8 mouse cellular contexts compared by ENCODE assay signal in the genomic region with DNA sequence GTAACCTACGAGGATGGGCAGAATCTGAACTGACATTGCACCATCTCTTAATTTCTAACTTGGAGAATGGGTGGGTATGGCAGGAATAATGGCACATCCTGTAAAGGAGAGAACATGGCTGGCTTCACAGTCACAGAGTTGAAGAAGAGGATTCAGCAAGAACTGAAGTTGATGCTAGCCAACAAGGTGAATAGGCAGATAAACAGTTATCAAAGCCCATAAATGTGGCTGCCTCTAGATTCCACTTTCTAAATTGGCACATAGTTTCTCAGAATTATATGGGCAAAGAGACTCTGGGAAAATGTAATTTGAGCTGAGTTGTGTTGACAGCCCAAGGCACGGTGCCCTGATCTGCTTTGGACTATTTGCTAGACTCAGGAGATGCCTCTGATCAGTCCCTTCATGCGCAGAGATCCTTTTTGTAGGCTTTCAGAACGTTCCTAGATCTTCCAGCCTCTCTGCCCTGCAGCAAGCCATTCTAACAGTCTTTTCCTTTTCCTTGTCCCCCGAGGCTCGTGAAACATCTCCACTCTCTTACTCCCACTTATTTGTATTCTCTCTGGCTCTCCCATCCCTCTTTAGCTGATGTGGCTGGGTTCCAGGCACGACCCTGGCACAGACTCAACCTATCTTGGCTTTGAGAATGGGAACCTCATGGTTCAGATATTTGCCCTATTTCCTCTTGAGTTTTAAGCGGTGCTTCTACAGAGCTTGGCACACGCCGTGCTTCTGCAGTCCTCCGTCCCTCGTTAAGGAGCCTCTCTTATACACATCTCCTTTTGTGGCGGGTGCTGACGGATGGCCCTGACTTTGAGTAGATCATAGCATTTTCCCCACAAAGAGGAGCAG.
DNase-seq lines count a peak whose midpoint lies in the region; ATAC-seq and TF ChIP-seq lines count a peak whose summit lies in the region.

No protein-coding gene starts in this region.

- ATAC-seq in forebrain, embryonic 13.5 days, result peak; percentile 86
- peak; percentile 90 for ATAC-seq in neural tube, embryonic 14.5 days (ENCODE audit: low read depth)
- ATAC-seq in liver, postnatal 0 days, result no peak

- no peaks in the 10 kb centered on the region for H3K9me3 ChIP-seq in forebrain, embryonic 13.5 days (replicated peaks)
- peaks cover 3% of the 10 kb centered on the region; the same call in 1 of the 2 replicates for H3K9me3 ChIP-seq in neural tube, embryonic 14.5 days (ENCODE audit: control insufficient read depth, low read length)
- H3K9me3 ChIP-seq in liver, postnatal 0 days (ENCODE audit: low read length), result no peaks in the 10 kb centered on the region

- no peak for TF ChIP-seq CTCF in liver, postnatal 0 days (IDR thresholded peaks at IDR 0.05; ENCODE audit: low read depth)

- peak; percentile 13 for DNase-seq in retina, postnatal 1 day
- no peak for DNase-seq in retina, embryonic 14.5 days (ENCODE audit: low spot score)
- DNase-seq in heart, postnatal 14 days, result peak; percentile 37 to 66
- peak; percentile 75 to 76 for DNase-seq in layer of hippocampus, postnatal 36 days
- DNase-seq in thymus, postnatal 0 days (ENCODE audit: low spot score), result no peak
- DNase-seq in liver, postnatal 0 days, result no peak

- intact Hi-C loops in heart, postnatal 14 days (cut with DNase I), result no loop called here

- peak overlapping the region; percentile 57 for H3K27ac ChIP-seq in forebrain, embryonic 13.5 days
- peak overlapping the region; percentile 70 for H3K27ac ChIP-seq in neural tube, embryonic 14.5 days (ENCODE audit: low read depth, low read length)
- no peak overlapping the region for H3K27ac ChIP-seq in liver, postnatal 0 days (ENCODE audit: low read depth)

- H3K36me3 ChIP-seq in forebrain, embryonic 13.5 days (ENCODE audit: poor library complexity, severe bottlenecking), result no peaks in the 10 kb centered on the region
- no peaks in the 10 kb centered on the region for H3K36me3 ChIP-seq in neural tube, embryonic 14.5 days (ENCODE audit: control insufficient read depth, insufficient read depth, low read length)
- H3K36me3 ChIP-seq in liver, postnatal 0 days (replicated peaks; ENCODE audit: insufficient read depth, low read length), result no peaks in the 10 kb centered on the region

- no peak overlapping the region for H3K9ac ChIP-seq in forebrain, embryonic 13.5 days
- H3K9ac ChIP-seq in neural tube, embryonic 14.5 days (replicated peaks; ENCODE audit: low read depth, low read length), result no peak overlapping the region
- no peak overlapping the region for H3K9ac ChIP-seq in liver, postnatal 0 days (replicated peaks)

- H3K4me2 ChIP-seq in forebrain, embryonic 13.5 days, result peak overlapping the region; percentile 38
- H3K4me2 ChIP-seq in neural tube, embryonic 14.5 days (ENCODE audit: low read depth, low read length), result peak overlapping the region; percentile 15; the same call in 1 of the 2 replicates
- no peak overlapping the region for H3K4me2 ChIP-seq in liver, postnatal 0 days (ENCODE audit: low read depth, low read length)

- no peaks in the 10 kb centered on the region for H3K27me3 ChIP-seq in forebrain, embryonic 13.5 days
- no peaks in the 10 kb centered on the region for H3K27me3 ChIP-seq in neural tube, embryonic 14.5 days (ENCODE audit: control insufficient read depth, insufficient read depth, low read length)
- H3K27me3 ChIP-seq in liver, postnatal 0 days (ENCODE audit: insufficient read depth, low read length), result no peaks in the 10 kb centered on the region

- no peak overlapping the region for H3K4me3 ChIP-seq in forebrain, embryonic 13.5 days
- H3K4me3 ChIP-seq in neural tube, embryonic 14.5 days (ENCODE audit: low read depth, low read length), result no peak overlapping the region
- no peak overlapping the region for H3K4me3 ChIP-seq in liver, postnatal 0 days (ENCODE audit: low read depth, low read length)

- no peak for TF ChIP-seq EP300 in liver, postnatal 0 days (IDR thresholded peaks at IDR 0.05; ENCODE audit: low read depth)

- 41% methylated on average over 14 of the region's 14 CpGs for WGBS in forebrain, embryonic 13.5 days
- 46% methylated on average over 14 of the region's 14 CpGs for WGBS in neural tube, embryonic 14.5 days
- 67% methylated on average over 14 of the region's 14 CpGs for WGBS in liver, postnatal 0 days (ENCODE audit: insufficient replicate concordance)

- peaks cover 26% of the 10 kb centered on the region for H3K4me1 ChIP-seq in forebrain, embryonic 13.5 days
- H3K4me1 ChIP-seq in neural tube, embryonic 14.5 days (ENCODE audit: control insufficient read depth, insufficient read depth, low read length), result peaks cover 7% of the 10 kb centered on the region; the same call in 1 of the 2 replicates
- no peaks in the 10 kb centered on the region for H3K4me1 ChIP-seq in liver, postnatal 0 days (ENCODE audit: insufficient read depth)

Comparison
In these comparisons a context has a peak if more than half of its experiments do, and no peak if none do; other contexts are left out.
1. DNase-seq: peak in retina, postnatal 1 day (single experiment), heart, postnatal 14 days (2 of 2) and layer of hippocampus, postnatal 36 days (2 of 2); none in retina, embryonic 14.5 days (single experiment), thymus, postnatal 0 days (single experiment) and liver, postnatal 0 days (single experiment).